Mouse (Mus musculus) kidney, embryonic 16.5 days (tissue): Measurements from ENCODE around the gene Piga. TPM values are rescaled to one million over a fixed set of nuclear protein-coding genes. Genes with fewer than 3 reads are reported as not detected.

ENCODE experiments used
- ATAC-seq: fragments of 200-750 bp; cut with Nextera tagmentation; 2 replicates; pipeline ENCODE4 v1.8.0; 2017; ENCODE audit warnings: moderate TSS enrichment; ENCODE audit not compliant: low FRiP score, low TSS enrichment
- H3K27ac ChIP-seq: fragments of 300-500 bp; sonication (generic); 2 replicates; pipeline ENCODE4 v1.5.1; 2014; ENCODE audit warnings: low read length
- H3K27me3 ChIP-seq: fragments of 300-500 bp; sonication (generic); 2 replicates; pipeline ENCODE4 v1.6.1; 2014; ENCODE audit warnings: low read length, control low read depth, mixed read lengths; ENCODE audit not compliant: insufficient read depth
- H3K36me3 ChIP-seq: fragments of 300-500 bp; sonication (generic); 2 replicates; pipeline ENCODE4 v1.6.1; 2014; ENCODE audit warnings: low read length, control low read depth, mixed read lengths; ENCODE audit not compliant: insufficient read depth
- H3K4me1 ChIP-seq: fragments of 300-500 bp; sonication (generic); 2 replicates; pipeline ENCODE4 v1.6.1; 2014; ENCODE audit warnings: low read length, control low read depth, mixed read lengths; ENCODE audit not compliant: insufficient read depth
- H3K4me2 ChIP-seq: fragments of 300-500 bp; sonication (generic); replicated peaks from 2 replicates; pipeline ENCODE4 v1.6.1; 2014; ENCODE audit warnings: low read depth, low read length
- H3K4me3 ChIP-seq: fragments of 300-500 bp; sonication (generic); 2 replicates; pipeline ENCODE4 v1.5.1; 2014; ENCODE audit warnings: mild to moderate bottlenecking, low read length
- H3K9ac ChIP-seq: fragments of 300-500 bp; sonication (generic); replicated peaks from 2 replicates; pipeline ENCODE4 v1.6.1; 2014; ENCODE audit warnings: low read length
- H3K9me3 ChIP-seq: fragments of 300-500 bp; sonication (generic); 2 replicates; pipeline ENCODE4 v1.6.1; 2016; ENCODE audit warnings: low read length, control low read depth
- WGBS: fragments of 180-500 bp; shearing (Covaris S2); extraction: QIAGEN DNeasy Blood & Tissue Kit; methylation state at CpG from one replicate; pipeline ENCODE4 v1.1.7; 2014; 5-methylcytosine and 5-hydroxymethylcytosine counted together
- polyA plus RNA-seq: library from polyadenylated mRNA; unstranded; fragments of >200 nt; fragmentation: Nextera tagmentation; extraction: Ambion mirVana; gene quantifications from 2 replicates; pipeline ENCODE4 v1.2.1, GENCODE M21; 2015

Gene Piga
- polyA plus RNA-seq, 1 experiment from 2014 or later = 14.7 TPM

- no peak for ATAC-seq
- 93% methylated on average over 12 of the region's 12 CpGs for whole genome bisulfite sequencing
- no peaks in the 10 kb centered on the region for H3K4me1 ChIP-seq
Measured at GRCm38 (mm10) chrX:164445601-164446000, 26.0 kb downstream of the Piga start.

GRCm38 (mm10) chrX:164446106-164446551, 26.5 kb downstream of the Piga start:
- Histone ChIP-seq H3K4me1 (no peaks in the 10 kb centered on the region), H3K36me3 (no peaks in the 10 kb centered on the region), H3K4me2 (no peak overlapping the region), H3K4me3 (no peak overlapping the region), H3K9me3 (no peaks in the 10 kb centered on the region), H3K27ac (no peak overlapping the region), H3K27me3 (no peaks in the 10 kb centered on the region), H3K9ac (no peak overlapping the region)
- ATAC-seq = no peak
- WGBS = 66% methylated on average over 10 of the region's 10 CpGs

More at GRCm38 (mm10) chrX:164445601-164446000, 26.0 kb downstream of the Piga start:
- Histone ChIP-seq H3K4me3 (no peak overlapping the region), H3K9ac (no peak overlapping the region), H3K27ac (no peak overlapping the region), H3K27me3 (peaks cover 2% of the 10 kb centered on the region; the same call in 1 of the 2 replicates), H3K9me3 (no peaks in the 10 kb centered on the region), H3K4me2 (no peak overlapping the region), H3K36me3 (no peaks in the 10 kb centered on the region)

- WGBS = 91% methylated on average over 9 of the region's 9 CpGs
- ATAC-seq = no peak
Measured at GRCm38 (mm10) chrX:164446835-164447681, 27.5 kb downstream of the Piga start.

GRCm38 (mm10) chrX:164447682-164448071, 28.1 kb downstream of the Piga start:
- Histone ChIP-seq H3K4me3 (no peak overlapping the region), H3K27ac (no peak overlapping the region), H3K4me1 (no peaks in the 10 kb centered on the region), H3K9ac (no peak overlapping the region), H3K27me3 (no peaks in the 10 kb centered on the region), H3K36me3 (no peaks in the 10 kb centered on the region), H3K4me2 (no peak overlapping the region), H3K9me3 (no peaks in the 10 kb centered on the region)
- ATAC-seq = no peak
- 75% methylated on average over 2 of the region's 2 CpGs for WGBS

More at GRCm38 (mm10) chrX:164446835-164447681, 27.5 kb downstream of the Piga start:
- Histone ChIP-seq H3K9me3 (no peaks in the 10 kb centered on the region), H3K27me3 (no peaks in the 10 kb centered on the region), H3K4me3 (no peak overlapping the region), H3K36me3 (no peaks in the 10 kb centered on the region), H3K4me1 (no peaks in the 10 kb centered on the region), H3K4me2 (no peak overlapping the region), H3K9ac (no peak overlapping the region), H3K27ac (no peak overlapping the region)

- Histone ChIP-seq H3K4me1 (no peaks in the 10 kb centered on the region), H3K9ac (no peak overlapping the region), H3K27me3 (no peaks in the 10 kb centered on the region; the same call in 1 of the 2 replicates), H3K4me3 (no peak overlapping the region), H3K4me2 (no peak overlapping the region), H3K36me3 (no peaks in the 10 kb centered on the region), H3K27ac (no peak overlapping the region), H3K9me3 (no peaks in the 10 kb centered on the region)
- ATAC-seq = no peak
- 40% methylated on average over 3 of the region's 3 CpGs for WGBS
Measured at GRCm38 (mm10) chrX:164449201-164449600, 29.6 kb downstream of the Piga start.

- Histone ChIP-seq H3K4me2 (no peak overlapping the region), H3K4me1 (no peaks in the 10 kb centered on the region), H3K27ac (no peak overlapping the region), H3K36me3 (no peaks in the 10 kb centered on the region), H3K4me3 (no peak overlapping the region), H3K27me3 (peaks cover 5% of the 10 kb centered on the region; the same call in 1 of the 2 replicates), H3K9ac (no peak overlapping the region), H3K9me3 (no peaks in the 10 kb centered on the region)
- ATAC-seq = no peak
- 73% methylated on average over 6 of the region's 6 CpGs for WGBS
Measured at GRCm38 (mm10) chrX:164459205-164459878, 39.8 kb downstream of the Piga start.

Other genes starting within 250 kb of the Piga start
- 0.94 and 1.00 TPM in 2 replicates for gene Bmx, start 161.6 kb upstream of the Piga start, polyA plus RNA-seq
- 9.4 and 10.7 TPM in 2 replicates for gene Pir, start 150.4 kb upstream of the Piga start, polyA plus RNA-seq
- 21.7 and 22.7 TPM in 2 replicates for gene Vegfd, start 46.4 kb upstream of the Piga start, polyA plus RNA-seq
- gene Asb11, start 17.2 kb downstream of the Piga start, polyA plus RNA-seq = 0.14 and 0.26 TPM in 2 replicates
- gene Asb9, start 86.5 kb downstream of the Piga start, polyA plus RNA-seq = 22.1 and 22.6 TPM in 2 replicates